Mouse (Mus musculus): ENCODE measurements around the gene G6pc.

DNA sequence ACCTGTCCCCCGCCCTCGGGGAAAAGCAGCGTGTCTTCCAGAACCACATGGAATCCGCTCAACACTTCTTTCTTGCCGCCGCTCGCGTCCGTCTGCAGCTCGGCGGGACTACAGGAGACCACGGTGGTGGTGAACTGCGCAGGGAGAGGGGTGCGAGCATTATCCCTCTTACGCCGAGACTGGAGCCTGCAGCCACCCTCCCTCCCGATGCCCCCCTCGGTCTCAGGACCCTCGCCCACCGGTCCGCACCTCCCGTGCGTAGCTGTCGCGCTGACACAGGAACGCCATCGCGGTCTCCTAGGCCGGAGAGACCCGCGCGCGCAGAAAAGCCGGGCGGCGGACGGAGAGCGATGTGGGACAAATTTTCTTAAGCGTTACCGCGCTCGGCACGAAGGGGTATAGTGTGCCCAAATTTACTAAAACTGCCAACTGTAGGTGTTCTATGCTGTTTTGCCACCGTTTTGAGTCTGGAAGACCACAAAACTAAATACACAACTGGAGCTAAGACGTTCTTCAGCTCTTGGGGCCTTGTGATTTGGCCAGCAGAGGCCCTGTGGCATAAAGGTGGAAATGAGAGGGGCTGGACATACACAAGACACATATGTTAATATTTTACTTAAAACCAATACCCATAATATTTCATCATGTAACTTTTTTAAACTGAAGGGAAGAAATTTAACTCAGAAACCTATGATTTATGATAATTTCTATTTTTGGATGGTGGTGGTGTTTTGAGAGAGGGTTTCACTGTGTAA lies 49.9 kb downstream of the G6pc start, which contains the start of gene Aarsd1:
- TF ChIP-seq POLR2A (IDR thresholded peaks at IDR 0.05; ENCODE audit: low read depth, low read length) (peak; percentile 35), CTCF (IDR thresholded peaks at IDR 0.05; ENCODE audit: extremely low read depth, insufficient read depth, insufficient read length, insufficient replicate concordance) (no peak)
